16 mouse cellular contexts compared by ENCODE assay signal in genomic region chr1:82324131-82324785, GRCm38 (mm10). TPM values are rescaled to one million over a fixed set of nuclear protein-coding genes. Genes with fewer than 3 reads are reported as not detected.
DNase-seq lines count a peak whose midpoint lies in the region; ATAC-seq and TF ChIP-seq lines count a peak whose summit lies in the region.
"Had no signal": no experiment of that assay in that cellular context is flagged by ENCODE, and none has a peak within 500 bp of the region (broad histone marks: within the 10 kb centered on the region; RNA-seq: fewer than 3 reads in every experiment).

No protein-coding gene starts in this region.

- peak overlapping the region; percentile 47 for H3K27ac ChIP-seq in forebrain, embryonic 15.5 days (replicated peaks)
- H3K27ac ChIP-seq in midbrain, embryonic 16.5 days (ENCODE audit: low read length) = no peak overlapping the region
- H3K27ac ChIP-seq: heart, embryonic 15.5 days; limb, embryonic 15.5 days; lung, embryonic 15.5 days; stomach, embryonic 15.5 days had no signal

- no peaks in the 10 kb centered on the region for H3K27me3 ChIP-seq in Patski
- no peaks in the 10 kb centered on the region for H3K27me3 ChIP-seq in forebrain, embryonic 15.5 days
- no peaks in the 10 kb centered on the region for H3K27me3 ChIP-seq in midbrain, embryonic 16.5 days (ENCODE audit: control insufficient read depth, insufficient read depth, low read depth, low read length)
- H3K27me3 ChIP-seq: heart, embryonic 15.5 days; limb, embryonic 15.5 days; lung, embryonic 15.5 days; stomach, embryonic 15.5 days had no signal

- WGBS in forebrain, embryonic 15.5 days = 7% methylated on average over 4 of the region's 4 CpGs
- 16% methylated on average over 4 of the region's 4 CpGs for WGBS in midbrain, embryonic 16.5 days

- in situ Hi-C loops in Patski (cut with MboI; ENCODE audit: low pct_unique_long_range_greater_than_20kb) = no loop called here

- no peak overlapping the region for H3K4me3 ChIP-seq in forebrain, embryonic 15.5 days
- no peak overlapping the region for H3K4me3 ChIP-seq in midbrain, embryonic 16.5 days (ENCODE audit: low read depth, low read length)
- H3K4me3 ChIP-seq: heart, embryonic 15.5 days; limb, embryonic 15.5 days; lung, embryonic 15.5 days; stomach, embryonic 15.5 days had no signal

- no peaks in the 10 kb centered on the region for H3K9me3 ChIP-seq in forebrain, embryonic 15.5 days
- no peaks in the 10 kb centered on the region for H3K9me3 ChIP-seq in midbrain, embryonic 16.5 days (replicated peaks; ENCODE audit: control insufficient read depth, low read length, poor library complexity, severe bottlenecking)
- H3K9me3 ChIP-seq: heart, embryonic 15.5 days; limb, embryonic 15.5 days; lung, embryonic 15.5 days; stomach, embryonic 15.5 days had no signal

- no peaks in the 10 kb centered on the region for H3K36me3 ChIP-seq in forebrain, embryonic 15.5 days
- H3K36me3 ChIP-seq in midbrain, embryonic 16.5 days (ENCODE audit: control insufficient read depth, insufficient read depth, low read length) = no peaks in the 10 kb centered on the region
- H3K36me3 ChIP-seq: heart, embryonic 15.5 days; limb, embryonic 15.5 days; lung, embryonic 15.5 days; stomach, embryonic 15.5 days had no signal

- H3K4me2 ChIP-seq in forebrain, embryonic 15.5 days (replicated peaks) = no peak overlapping the region
- H3K4me2 ChIP-seq in midbrain, embryonic 16.5 days (ENCODE audit: low read length) = no peak overlapping the region
- H3K4me2 ChIP-seq: heart, embryonic 15.5 days; limb, embryonic 15.5 days; lung, embryonic 15.5 days; stomach, embryonic 15.5 days had no signal

- peaks cover 33% of the 10 kb centered on the region for H3K4me1 ChIP-seq in forebrain, embryonic 15.5 days
- H3K4me1 ChIP-seq in midbrain, embryonic 16.5 days (ENCODE audit: control insufficient read depth, insufficient read depth, low read length) = peaks cover 22% of the 10 kb centered on the region
- H3K4me1 ChIP-seq: heart, embryonic 15.5 days; limb, embryonic 15.5 days; lung, embryonic 15.5 days; stomach, embryonic 15.5 days had no signal

- H3K9ac ChIP-seq in forebrain, embryonic 15.5 days (replicated peaks) = no peak overlapping the region
- peak overlapping the region; percentile 25; the same call in 1 of the 2 replicates for H3K9ac ChIP-seq in midbrain, embryonic 16.5 days (ENCODE audit: low read depth, low read length)
- H3K9ac ChIP-seq: heart, embryonic 15.5 days; limb, embryonic 15.5 days; lung, embryonic 15.5 days; stomach, embryonic 15.5 days had no signal

- POLR2A ChIA-PET in Patski (lab: Charles Lee) = interaction anchor here (0.6 to 0.7 kb wide), 2 partner anchors 17 to 127 kb away, joined by 4 read pairs; no protein-coding TSS in a partner anchor

- ATAC-seq in Patski = peak; percentile 67
- ATAC-seq in forebrain, embryonic 15.5 days (replicated peaks) = no peak
- ATAC-seq in midbrain, embryonic 16.5 days = no peak
- ATAC-seq: inflammation-experienced regulatory T-cells, adult 6 months had no signal

- CTCF ChIA-PET in Patski (lab: Charles Lee) = no interaction called here

- peak; percentile 22 for DNase-seq in heart, adult 11 months
- DNase-seq in heart, adult 8-10 months (ENCODE audit: low spot score) = no peak
- no peak for DNase-seq in Patski (ENCODE audit: low read depth, low spot score)
- DNase-seq in gastrocnemius, postnatal 4 days (ENCODE audit: low spot score in 2 of 2) = no peak
- no peak for DNase-seq in urinary bladder, adult 18-20 months (ENCODE audit: low spot score in 2 of 2)
- DNase-seq in layer of hippocampus, adult 8-10 months (ENCODE audit: low spot score in 2 of 2) = no peak
- DNase-seq: cerebellum, adult 11 months; gastrocnemius, postnatal 36 days; thymus, postnatal 4 days had no signal

- no peak for TF ChIP-seq CTCF in Patski (IDR thresholded peaks at IDR 0.05)

RNA-seq across cellular contexts. Expression of gene Rhbdd1, which starts 8.0 kb away (rescaled TPM):
- 10 to 100 TPM in 3 of 4 experiments, 1 to 10 TPM in 1; 10.0 to 11.3 (median 10.6) TPM for total RNA-seq in heart, adult 8-10 months (2022)
- polyA plus RNA-seq in Patski (2021) = 36.5 TPM
- 5.0 TPM in 2 replicates for polyA plus RNA-seq in forebrain, embryonic 15.5 days (2015; fragmentation: Nextera tagmentation; extraction: Ambion mirVana)
- polyA plus RNA-seq in midbrain, embryonic 16.5 days (2015; fragmentation: Nextera tagmentation; extraction: Ambion mirVana) = 3.8 and 4.5 TPM in 2 replicates
- total RNA-seq in gastrocnemius, postnatal 4 days (2021) = 10 to 100 TPM; 10.6 to 10.9 TPM
- total RNA-seq in layer of hippocampus, adult 8-10 months (2022) = 10 to 100 TPM in 1 of 4 experiments, 1 to 10 TPM in 3; 8.3 to 11.0 (median 9.4) TPM

RNA-seq across cellular contexts. Expression of gene Irs1, which starts 33.0 kb away (rescaled TPM):
- 10 to 100 TPM; 14.8 to 34.3 (median 24.0) TPM for total RNA-seq in heart, adult 8-10 months (2022)
- polyA plus RNA-seq in Patski (2021) = 12.8 TPM
- polyA plus RNA-seq in forebrain, embryonic 15.5 days (2015; fragmentation: Nextera tagmentation; extraction: Ambion mirVana) = 9.1 and 10.4 TPM in 2 replicates
- polyA plus RNA-seq in midbrain, embryonic 16.5 days (2015; fragmentation: Nextera tagmentation; extraction: Ambion mirVana) = 7.9 and 8.9 TPM in 2 replicates
- 100 to 1,000 TPM in 1 of 2 experiments, 10 to 100 TPM in 1; 90.7 to 105 TPM for total RNA-seq in gastrocnemius, postnatal 4 days (2021)
- total RNA-seq in layer of hippocampus, adult 8-10 months (2022) = 10 to 100 TPM; 16.8 to 18.7 (median 17.9) TPM
- polyA plus RNA-seq: inflammation-experienced regulatory T-cells, adult 6 months had no signal
